Mouse (Mus musculus) liver, embryonic 14.5 days (tissue): ENCODE data around the gene Rmnd5a.

Source experiments
- CTCF ChIP-seq: IDR thresholded peaks from 2 replicates; pipeline ENCODE4 v1.5.1; 2016; ENCODE audit warnings: antibody characterized with exemption, low read depth, control low read depth
- EP300 ChIP-seq: IDR thresholded peaks from 2 replicates; pipeline ENCODE4 v1.6.1; 2016; ENCODE audit warnings: antibody characterized with exemption, low read depth

GRCm38 (mm10) chr6:71415446-71415845 is 25.0 kb downstream of the Rmnd5a start:
- TF ChIP-seq CTCF = no peak
- no peak for TF ChIP-seq EP300
